Mouse (Mus musculus) right cerebral cortex, postnatal 14 days (tissue): ENCODE data around the gene Arid1b.

Experiments
- DNase-seq: peaks from one replicate; pipeline ENCODE4 v3.0.0; 2022

The Arid1b gene

DNA sequence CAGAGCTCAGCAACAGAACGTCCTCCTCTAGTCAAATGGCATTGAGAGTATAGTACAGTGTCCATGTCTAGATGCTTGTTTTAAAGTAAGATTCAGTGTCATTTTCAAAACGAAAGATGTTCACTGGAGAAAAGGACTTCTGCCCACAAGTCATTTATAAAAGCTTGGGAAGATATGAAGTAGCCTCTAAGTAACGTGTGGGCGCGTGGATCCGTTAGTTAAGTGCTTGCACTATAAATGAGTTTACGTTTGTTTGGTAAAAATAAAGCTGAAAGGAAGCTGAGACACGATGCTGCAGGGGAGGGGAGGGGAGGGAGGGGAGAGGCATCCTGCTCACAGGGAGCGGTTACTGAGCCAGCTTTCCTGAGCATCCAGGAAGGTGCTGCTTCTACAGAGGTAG is 293.5 kb downstream of the Arid1b start:
- no peak for DNase-seq

DNA sequence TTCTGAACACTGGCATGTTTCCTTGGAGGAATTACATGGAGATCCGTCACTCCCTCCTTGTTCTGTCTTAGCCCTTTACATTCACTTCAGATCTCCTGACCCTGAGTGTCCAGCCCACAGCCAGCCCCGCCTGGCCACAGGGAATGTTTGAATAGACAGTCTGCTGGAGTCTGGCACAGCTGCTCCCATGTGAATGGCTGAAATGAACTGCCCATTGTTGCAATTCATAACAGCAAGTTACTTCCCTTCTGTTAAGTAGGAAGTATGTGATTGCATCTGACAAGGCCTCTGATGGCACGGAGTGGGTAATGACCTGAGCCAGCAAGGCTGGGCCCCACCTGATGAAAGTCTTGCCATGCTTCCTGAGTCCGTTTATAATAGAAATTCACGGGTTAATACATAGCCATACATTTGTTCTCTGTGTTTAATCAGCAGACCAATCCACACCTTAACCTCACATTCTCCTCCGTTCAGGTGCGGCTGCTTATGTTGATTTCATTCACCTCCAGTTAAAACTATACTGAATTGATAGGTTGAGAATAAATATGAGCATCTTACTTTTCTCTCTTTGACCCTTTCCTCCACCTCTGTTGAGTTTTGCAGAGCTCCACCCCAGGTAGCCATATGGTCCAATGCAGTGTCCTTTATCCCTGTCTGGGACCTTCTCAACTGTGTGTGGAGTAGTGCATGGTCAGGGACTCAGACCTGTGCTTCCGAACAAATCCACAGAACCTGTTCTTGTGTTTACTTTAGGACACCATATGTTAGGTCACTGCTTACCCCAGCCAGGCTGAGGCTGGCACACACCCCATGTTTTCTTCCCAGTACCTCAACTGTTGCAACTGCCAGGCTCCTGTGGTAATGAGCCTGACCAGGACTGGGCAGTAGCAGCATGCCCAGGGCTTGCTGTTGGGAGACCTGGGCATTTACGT is 299.8 kb downstream of the Arid1b start:
- DNase-seq = no peak

DNA sequence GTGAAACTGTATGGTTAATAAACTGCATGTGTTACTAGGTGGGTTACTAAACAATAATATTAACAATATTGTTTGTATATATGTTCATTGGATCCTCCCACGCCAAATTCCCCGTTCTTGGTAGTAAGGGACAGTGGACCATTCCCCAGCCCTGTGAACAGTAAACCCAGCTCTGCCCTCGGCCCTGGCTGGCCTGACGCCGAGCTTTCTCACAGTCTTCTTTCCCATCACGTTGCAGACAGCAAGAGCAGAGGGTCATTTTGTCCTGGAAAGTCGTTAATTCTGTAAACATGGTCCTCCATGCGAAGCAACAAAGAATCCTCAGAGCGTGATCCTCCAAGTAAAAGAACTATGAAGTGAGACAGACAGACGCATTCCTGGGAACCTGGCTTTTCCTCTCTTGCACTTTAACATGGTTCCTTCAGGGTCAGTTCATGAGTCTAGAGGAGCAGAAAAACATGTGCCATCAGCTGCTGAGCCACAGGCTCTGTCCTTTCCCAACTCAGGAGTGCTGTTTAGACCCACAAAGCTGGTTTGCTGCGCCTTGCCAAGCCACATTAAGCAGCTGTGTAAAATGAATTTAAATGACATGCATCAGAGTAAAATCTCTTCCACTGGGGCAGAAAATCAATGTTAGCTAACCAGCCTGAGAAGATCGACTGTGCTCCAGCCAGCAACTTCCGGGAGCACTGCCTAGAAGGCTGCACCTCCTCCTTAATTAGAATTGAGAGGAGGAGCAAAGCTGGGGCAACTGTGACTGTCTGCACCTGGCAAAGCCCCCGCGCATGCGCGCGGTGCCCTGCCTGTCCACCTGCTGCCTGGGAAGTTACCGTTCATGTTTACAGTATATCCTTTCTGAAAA is 301.2 kb downstream of the Arid1b start:
- DNase-seq = peak; percentile 66

DNA sequence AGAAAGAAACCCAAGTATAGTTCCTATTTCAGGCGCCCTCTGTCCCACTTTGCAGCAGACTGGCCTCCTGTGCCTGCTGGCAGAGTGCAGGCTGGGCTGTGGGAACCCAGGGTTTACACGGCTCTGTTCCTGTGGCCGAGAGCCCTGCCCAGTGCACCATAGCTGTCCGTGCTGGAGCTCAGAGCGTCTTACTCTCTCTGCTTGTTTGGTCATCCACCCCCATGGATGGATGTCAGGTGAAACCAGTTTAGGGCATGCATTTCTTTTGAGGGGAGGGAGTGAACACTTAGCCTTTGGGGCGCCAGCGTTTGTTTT is 301.8 kb downstream of the Arid1b start:
- no peak for DNase-seq

DNA sequence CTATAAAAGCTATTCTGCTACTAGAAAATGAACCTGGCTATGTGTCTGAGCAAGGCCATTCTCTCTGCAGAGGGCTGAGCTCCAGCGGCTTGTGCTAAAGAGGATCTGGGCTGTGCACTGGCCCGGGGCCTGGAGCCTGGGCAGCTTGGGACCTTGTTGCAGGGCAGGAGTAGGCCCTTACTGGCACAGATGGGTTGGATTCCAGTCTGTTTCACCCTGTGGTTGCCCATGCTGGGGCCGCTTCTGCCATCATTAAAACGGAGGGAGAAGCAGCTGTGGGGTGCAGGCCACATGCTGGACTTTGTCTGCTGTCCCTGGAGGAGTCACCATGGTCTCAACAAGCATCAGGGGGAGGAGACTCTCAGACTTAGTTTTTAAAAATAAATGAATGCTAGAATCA is 303.4 kb downstream of the Arid1b start:
- DNase-seq = no peak

DNA sequence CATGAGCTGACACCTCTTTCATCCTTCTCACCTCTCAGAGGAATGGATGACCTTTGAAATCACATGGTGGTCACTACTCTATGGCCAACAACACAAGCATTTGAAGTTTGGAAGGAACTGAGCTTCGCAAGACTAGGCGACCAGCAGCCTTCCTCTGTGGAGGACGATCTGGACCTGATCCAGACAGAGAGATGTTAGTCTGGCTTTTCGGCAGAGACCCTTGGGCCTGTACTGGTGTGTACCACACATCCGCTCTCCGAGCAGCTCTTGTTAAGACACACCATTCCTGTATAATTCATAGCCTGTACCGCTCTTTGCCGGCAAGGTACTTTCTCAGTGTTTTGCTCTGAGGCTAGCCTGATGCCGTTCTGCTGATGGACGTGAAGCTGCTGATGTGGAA is 303.9 kb downstream of the Arid1b start:
- DNase-seq = no peak

DNA sequence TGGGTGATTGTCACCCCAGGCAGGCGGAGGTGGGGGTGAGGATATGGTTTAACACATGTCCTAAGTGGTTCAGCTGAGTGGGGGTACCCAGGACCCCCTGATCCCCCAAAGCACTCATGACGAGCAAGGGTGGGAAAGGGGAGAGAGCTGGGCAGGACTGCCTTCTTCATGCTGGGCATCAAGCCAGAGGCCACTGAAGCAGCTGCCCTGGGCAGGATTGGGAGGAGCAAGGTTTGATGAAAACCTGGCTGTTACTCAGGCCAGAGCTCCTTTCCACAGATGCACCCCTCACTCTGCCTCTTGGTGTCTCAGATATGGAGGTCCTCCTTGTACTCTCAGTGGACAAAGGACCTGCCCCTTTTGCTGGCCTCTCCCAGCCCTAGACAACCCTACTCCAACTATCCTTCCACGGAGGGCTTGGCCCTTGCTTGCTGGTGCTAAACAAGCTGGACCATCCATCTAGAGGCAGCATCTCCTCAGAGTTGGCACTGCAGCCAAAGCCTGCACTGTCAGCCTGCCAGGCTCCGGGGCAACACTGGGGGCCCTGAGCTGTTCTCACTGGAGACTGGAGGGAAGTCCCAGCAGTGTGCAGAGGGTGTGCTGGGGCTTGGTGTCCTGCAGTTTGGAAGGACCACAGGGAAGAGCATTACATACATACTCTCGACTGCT is 304.9 kb downstream of the Arid1b start:
- no peak for DNase-seq

DNA sequence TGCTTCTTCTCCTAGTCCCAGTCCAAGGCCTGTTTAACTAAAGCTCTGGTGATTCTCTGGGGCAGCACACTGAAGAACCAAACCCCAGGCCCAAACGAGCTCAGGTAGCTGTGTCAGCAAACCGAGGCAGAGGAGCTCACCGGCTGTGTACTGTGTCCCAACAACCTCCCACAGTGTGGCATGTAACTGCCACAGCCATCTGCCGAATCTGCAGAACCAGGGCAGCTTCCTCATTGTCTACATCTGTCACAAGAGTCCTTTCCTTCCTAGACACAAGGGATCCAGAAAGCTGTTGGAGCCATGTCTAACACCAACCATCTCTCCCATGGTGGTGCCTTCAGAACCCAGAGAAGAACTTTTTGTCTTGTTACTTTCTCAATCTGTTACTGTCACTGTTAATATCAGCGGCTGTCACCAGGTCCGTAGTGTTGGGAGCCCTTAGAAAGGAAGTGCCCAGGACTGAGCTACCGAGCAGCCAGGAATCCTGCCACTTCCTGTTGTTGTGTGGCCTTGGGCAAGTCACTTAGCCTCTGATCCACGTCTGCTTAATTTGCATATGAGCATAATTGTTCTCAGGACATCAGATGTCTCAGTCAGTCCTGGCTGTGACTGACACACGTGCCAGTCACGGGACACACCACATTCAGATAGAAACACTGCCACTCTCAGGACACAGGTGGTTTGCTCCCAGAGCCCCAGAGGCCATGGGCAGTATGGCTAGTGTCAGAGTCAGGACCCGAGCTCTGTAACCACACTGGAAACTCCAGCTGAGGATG is 309.0 kb downstream of the Arid1b start:
- no peak for DNase-seq

DNA sequence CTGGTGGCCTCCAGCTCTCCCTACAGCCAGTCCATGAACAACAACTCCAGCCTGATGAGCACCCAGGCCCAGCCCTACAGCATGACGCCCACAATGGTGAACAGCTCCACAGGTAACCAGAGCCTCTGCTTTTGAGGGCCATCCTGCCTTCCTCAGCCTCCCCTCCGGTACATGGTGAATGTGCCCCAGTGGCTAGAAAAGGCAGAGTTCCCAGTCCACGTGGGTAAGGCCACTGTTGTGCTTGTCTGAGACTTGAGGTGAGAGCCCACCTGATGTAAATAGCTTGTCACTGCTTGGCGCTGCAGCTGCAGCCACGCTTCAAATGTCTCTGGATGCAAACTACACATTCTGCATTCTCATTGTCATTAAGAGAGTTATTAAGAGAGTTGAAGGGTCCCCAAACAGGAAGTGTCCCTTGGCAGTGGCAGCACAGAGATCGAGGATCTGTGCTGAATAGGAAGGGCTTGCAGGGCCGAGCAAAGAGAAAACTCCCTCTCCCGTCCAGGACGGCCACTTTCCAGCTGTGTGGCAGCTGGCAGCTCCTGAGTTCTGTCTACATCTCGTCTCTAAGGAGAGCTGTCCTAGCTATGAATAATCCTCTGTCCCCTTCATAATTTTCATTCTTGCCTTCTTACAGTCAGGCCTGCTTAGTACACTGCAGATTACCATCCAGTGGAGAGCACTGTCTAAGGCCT is 311.8 kb downstream of the Arid1b start:
- DNase-seq = no peak

DNA sequence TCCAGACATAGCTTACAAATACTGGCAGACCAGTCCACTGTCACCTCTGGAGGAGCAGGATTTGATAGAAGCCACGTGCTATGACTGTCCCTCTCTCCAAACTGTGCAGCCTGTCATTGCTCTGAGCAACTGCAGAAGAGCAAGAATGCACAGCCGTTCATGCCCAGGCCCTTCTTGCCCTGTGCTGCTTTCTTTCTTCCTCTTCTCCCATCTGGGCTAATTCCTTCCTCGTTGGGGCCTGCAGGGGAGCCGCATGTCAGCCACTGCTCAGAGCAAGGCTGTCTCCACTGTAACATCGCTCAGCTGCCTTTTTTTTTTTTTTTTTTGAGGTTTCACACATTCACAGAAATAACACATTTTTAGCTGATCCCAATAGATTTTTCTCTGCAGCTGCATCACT is 315.8 kb downstream of the Arid1b start:
- DNase-seq = no peak

DNA sequence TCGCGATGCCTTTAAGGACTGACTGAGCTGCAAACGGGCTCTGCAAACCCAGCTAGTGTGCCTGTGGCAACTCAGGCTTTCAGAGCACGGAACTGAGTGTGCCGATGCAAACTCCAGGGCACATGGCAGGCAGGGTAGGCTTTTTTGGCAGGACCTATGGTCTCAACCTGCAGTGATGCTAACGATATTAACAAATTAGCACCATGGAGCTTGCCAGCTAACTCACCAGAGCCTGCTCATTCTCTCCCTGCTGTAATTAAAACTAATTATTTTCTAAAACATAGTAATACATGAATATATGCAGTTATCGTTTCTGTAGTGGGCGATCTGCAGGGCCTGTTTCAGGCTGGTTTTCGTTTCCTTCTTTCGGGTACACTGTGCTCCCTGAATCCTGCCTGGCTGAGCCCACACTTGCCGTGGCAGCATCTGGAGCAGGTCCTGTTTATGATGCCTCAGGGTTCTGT is 316.3 kb downstream of the Arid1b start:
- no peak for DNase-seq

DNA sequence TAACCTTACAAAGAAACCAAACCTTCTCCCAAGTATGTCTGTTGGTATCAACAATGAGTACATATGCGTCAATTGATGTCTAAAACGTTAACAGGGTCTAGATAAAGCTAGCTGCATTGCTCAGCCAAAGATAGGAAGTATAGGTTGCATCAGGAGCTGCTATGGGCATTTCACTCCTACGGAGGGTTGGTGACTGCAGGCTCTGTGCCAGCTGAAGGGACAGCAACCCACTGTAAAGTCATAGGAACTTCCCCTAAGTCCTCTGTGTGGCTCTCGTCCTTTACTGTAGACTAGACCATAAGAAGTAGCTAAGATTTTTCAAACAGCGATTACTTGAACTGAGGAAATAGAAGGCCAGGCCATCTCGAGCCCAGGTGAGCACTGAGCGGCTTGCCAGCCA is 316.9 kb downstream of the Arid1b start:
- DNase-seq = no peak

DNA sequence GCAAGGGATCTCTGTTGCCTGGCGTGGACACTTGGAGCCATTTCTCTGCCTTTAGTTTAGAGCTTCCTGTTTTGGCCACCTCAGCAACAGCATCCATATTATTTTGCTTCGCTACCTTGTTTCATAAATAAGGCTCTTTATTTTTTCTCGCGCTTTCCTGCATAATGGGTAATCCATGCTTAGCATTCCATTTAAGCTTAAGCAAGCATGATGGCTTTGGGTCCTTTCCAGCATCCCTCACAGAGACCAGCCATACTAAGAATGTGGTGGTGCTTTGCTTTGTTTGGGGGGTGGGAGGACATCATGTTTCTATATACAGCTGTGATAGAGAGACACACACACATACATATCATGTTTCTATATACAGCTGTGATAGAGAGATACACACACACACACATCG is 318.2 kb downstream of the Arid1b start:
- DNase-seq = no peak

DNA sequence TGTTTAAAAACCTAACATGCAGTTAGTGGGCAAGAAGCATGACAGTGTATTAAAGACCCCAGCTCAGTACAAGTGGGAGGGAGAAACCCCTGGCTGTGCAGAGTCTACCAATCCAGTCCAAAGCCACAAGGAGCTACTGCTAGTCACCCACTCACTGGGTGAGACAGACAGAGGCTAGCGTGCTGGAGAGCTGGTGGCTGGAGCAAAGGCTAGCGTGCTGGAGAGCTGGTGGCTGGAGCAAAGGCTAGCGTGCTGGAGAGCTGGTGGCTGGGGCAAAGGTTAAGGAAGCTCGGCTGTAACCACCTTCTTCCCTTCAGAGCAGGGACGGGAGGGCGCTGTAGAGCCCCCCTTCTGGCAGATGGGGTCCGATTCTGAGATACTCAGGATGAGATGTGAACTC is 320.6 kb downstream of the Arid1b start:
- no peak for DNase-seq

DNA sequence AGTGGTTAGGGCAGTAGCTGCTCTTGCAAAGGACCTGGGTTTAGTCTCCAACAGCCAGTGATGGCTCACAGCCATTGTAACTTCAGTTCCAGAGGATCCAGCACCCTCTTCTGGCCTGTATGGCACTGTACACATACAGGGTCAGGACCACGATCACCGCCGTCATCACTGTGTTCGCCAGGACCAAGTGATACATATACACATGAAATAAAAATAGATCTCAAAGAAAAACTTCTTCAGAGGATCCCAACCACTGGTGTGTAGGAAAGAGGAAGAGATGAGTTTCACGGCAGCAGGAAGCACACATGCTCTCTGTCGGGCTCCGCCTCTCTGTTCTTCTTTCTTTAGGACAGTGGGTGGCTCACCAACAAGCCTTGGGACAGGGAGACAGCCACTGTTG is 322.4 kb downstream of the Arid1b start:
- DNase-seq = no peak

DNA sequence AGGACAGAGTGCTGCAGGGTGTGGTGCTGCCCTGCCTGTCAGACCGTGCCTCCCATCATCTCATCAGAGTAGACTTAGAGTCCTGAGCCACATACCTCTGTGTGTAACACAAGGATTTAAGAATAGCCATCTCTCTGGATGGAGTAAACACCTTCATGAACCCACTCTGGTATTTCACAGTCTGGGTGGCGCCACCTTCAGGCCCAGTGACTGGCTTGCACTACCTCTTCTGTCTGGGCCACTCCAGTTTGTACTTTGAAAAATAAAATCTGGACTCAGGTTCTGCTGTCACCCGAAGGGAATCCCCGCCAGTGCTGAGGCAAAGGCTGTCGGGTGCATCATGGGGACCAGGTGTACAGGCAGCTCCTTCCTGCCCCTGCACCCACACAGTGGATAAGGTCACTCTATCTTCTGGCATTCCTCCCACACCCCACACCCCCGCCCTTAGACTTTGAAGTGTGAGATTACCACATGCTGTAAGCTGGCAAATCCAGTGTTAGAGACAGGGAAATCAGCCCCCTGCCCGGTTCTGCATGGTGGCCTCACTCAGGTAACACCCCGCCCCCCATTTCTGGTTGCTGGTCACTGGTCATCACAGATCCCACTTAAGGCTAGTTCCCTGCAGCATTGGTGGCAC is 327.6 kb downstream of the Arid1b start:
- DNase-seq = no peak

DNA sequence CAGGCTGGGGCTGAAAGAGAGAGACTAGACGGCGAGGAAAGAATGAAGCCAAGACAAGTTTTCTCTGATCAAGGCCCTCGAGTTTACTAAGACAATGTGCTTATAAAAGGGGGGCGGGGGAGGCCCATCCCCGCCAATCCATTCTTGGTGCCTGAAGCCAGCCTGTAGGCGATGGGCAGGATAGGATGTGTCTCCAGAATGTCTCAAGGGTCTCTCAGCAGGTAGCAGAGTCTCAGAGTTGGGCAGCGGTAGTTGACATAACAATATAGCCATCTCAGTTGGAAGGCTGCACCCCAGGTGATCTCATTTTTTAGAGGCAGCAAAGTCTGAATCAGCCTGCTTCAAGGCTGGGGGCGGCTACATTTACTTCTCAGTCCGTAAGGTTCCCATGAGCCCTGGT is 328.5 kb downstream of the Arid1b start:
- DNase-seq = no peak

DNA sequence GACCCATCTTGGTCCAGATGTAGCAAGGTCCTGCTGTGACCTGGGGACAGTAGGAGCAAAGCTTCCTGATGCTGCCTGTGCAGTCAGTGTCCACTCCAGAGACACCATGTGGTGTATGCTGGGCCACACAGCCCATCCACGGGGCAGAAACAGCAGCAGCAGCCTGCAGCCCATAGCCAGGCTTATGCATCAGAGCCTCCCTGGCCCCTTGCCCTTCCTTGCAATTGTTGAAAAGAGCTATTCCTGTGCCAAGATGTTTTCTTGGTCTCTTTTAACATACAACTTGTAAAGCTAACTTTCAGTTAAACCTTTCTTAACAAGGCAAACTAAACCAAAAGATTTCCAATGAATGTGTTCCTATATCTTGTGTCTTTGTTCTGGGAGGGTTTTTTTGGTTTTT is 329.6 kb downstream of the Arid1b start:
- no peak for DNase-seq

DNA sequence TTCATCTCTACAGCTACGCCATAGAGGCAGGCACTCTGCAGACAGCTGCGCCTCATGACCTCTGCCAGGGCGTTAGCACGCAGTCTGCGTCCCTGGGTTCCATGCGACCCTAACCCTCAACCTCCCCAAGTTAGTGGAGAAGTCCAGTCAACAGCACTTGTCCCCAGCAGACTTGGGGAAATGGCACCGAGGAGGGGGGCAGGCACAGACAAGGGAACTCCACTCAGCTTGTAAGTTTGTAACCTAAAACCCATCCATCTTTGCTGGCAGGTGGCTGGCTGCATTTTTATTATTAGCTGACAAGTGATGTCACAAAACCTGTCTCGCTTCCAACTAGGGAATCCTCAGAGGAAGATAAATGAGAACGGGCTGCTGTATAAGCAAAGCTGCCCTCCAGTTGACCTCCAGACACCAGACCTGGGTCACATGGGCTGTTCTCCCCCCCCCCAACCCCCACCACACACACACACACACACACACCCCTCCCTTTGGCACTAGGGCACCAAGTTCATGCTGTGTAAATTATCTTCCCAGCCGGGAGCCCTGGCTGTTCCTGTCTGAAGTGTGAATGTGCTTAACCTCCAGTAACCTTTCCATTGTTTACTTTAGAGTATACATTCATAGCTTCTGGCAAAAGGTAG is 330.2 kb downstream of the Arid1b start:
- no peak for DNase-seq

DNA sequence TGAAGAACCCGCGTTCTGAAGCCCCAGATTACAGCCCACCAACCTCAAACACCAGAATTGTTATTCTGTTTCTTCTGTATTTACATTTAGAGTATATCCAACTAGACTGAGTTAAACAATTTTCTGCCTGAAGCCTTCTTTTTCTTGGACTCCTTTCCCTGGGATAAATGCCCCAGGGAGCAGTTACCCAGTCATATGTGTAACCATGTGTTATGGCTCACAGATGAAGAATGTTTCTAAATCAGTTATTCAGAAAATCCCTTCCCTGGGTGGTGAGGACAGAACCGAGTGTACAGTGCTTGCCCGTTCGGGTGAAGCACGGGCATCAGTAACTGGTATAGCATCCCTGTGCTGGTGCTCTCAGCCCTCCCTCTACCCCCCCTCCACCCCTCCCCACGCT is 332.6 kb downstream of the Arid1b start:
- no peak for DNase-seq
